Mouse (Mus musculus) telencephalon, adult 2 months (tissue): ENCODE data around the gene Ndst4.

Source experiments
- DNase-seq: peaks from one replicate; pipeline ENCODE4 v3.0.0-alpha.2; 2011; ENCODE audit warnings: low read depth, low spot score

Ndst4 gene

DNA sequence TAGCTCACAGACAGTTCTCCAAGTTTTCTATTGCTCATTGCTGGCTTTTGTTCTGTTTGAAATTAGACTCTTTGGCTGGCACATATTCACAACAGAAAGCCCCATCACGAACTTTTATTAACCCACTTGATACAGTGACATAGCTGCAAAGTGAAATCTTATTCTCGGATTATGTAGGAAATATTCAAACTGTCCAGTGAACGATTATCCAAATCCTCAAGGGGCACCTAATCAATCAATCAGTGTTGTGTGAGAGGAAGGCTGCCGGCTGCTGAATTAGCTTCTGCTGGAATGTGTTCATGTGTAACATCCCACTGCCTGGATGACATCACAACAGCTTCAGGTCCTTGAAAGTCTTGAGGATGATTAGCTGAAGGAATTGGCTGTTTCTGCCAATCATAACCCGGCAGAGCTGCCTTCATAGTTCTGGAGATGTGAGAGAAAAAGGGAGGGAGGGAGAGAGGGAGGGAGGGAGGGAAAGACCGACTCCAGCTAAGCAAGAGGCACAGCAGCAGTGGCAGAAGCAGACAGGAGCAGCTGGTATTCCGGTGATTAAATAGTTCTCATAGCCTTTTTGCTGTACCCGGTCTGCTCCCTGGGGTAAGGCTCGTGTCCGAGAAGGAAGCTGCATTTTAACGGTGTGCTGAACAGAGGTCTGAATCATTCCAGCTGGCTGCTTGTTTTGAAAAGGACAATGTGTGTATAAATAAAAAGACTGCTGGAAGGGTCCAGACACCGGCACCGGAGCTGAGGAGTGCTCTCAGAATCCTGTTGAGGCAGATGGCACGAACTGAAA, at the start of gene Ndst4:
TSS of gene Ndst4 (plus strand) at position 476 of the 796 bp plus-strand sequence.
- DNase-seq: peak; percentile 36

DNA sequence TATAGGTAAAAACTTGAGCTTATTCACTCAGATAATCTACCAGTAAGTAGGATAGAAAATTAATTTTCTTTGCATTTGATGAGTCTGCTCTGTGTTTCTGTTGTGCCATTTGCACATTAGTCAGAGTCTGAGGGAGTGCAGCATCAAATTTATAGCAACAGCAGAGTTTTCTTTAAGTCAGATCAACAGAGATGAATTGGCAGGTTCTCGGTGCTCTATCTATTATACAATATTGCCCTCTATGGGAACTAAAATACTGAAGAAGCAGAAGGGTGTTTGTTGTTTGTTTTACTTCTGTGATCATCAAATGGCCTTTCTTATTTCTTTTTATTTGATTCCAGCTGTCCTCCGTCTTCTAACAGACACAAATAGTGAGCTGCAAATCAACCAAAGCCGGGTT, 6.4 kb upstream of the Ndst4 start:
- no peak for DNase-seq

DNA sequence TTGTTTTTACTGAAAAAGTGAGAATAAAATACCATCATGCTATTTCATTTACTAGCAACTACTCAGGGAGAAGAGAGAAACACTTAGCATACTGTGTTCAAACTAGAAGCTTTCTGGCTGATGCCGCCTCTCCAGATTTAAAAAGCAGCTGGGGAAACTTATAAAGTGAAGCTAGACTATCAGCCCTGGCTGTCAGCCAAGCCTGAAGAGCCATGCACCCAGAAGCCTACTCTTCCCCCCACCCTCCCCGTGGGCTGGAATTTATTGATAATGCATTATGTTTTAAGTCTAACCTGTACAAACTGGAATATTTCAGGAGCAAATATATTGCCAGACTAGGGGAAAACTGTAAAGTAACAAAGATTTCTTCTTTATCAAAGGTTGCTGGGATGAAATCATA, 2.6 kb downstream of the Ndst4 start:
- no peak for DNase-seq

DNA sequence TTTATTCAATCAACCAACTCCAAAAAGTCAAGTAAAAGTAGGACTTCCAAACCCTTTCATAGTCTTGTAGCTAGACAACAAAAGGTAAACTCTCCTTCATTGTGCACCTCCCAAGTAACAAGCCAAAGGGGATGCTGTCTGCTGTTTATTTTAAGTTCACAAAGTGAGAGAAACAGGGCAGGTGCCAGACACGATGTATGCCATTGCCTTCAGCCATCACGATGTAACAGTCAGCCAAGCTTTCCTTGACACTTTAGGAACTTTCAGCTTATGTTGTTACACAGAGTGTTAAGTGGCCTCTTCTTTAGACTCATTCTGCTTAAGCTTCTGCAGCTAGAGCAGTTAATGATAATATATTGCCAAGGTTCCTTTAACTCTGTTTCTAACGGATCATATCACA, 3.1 kb downstream of the Ndst4 start:
- DNase-seq: no peak

DNA sequence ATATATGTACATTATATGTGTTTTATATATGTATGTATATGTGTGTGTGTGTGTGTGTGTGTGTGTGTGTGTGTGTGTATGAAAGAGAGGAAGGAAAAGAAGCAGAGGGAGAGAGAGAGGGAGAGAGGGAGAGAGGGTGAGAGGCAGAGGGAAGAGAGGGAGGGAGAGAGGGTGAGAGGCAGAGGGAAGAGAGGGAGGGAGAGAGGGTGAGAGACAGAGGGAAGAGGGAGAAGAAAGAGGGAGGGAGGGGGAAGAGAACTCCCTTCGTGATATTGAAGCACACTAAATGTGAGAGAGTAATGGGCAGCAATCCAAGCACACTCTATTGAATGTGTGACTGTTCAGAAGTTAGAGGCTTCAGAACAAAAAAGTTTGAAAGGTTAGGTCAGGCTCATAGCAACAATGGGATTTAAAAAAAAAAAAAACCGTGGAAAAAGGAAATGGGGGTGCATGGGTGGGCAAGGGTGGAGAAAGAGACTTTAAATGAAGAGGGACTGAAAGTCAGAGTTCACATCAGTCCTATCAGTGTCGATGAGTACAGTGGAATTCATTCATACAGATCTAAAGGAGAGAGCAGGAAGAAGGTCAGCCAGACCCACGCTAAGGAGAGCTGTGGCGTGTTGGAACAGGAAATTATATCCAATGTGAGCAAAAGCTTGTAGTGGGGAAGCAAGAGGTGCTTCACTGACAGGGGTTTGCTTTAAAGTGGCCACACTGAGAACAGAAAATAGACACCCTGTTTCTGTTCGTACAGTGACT, 63.2 kb downstream of the Ndst4 start:
- DNase-seq: no peak

DNA sequence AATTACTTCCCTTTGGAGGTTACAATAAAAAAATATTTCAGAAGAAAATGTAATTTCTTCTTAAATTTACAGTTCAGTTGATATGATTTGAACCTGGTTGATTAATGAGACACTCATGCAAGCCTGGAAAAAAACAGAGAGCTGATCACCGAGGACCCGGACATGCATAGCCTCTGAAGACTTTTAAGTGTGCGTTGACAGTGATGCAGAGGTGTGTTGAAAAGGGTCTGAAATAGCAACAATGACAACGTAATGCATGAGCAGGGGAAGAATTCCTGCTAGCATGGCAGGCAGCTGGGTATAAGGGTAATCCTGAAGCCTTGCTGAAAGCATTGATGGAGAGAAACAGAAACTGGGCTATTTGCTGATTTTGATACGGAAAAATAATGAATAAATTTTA, 106.2 kb downstream of the Ndst4 start:
- DNase-seq: no peak

DNA sequence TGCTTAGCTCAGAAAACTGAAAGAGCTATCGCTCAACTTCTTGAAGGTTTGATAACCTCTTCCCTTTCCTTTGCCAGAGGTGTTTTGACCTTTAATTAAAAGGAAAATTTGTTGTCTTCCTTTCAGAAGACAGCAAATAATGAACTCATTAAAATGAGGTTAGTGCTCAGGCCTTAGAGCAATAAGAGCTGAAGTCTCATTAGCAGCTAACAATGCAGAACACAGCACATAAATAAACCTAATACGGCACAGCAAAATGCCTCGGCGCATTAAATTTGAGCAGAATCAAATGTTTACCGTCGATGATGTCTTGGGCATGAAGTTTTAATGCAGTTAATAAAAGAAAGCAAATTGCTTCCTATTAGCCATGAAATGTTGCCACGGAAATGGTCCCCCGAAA, 129.5 kb downstream of the Ndst4 start:
- no peak for DNase-seq

DNA sequence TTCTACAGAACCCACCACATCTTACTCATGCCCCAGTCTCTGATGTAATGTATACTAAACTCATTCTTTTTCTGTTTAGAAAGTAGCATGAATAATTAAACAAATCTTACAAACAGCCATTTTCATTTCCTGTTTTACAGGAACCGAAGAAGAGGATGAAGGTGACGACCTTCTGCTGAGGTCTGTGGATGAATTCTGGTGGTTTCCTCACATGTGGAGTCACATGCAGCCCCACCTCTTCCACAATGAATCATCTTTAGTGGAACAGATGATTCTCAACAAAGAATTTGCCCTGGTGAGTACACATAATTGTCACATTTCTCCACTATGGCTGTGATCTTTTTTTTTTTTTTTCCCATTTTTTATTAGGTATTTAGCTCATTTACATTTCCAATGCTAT, 166.7 kb downstream of the Ndst4 start:
- no peak for DNase-seq

DNA sequence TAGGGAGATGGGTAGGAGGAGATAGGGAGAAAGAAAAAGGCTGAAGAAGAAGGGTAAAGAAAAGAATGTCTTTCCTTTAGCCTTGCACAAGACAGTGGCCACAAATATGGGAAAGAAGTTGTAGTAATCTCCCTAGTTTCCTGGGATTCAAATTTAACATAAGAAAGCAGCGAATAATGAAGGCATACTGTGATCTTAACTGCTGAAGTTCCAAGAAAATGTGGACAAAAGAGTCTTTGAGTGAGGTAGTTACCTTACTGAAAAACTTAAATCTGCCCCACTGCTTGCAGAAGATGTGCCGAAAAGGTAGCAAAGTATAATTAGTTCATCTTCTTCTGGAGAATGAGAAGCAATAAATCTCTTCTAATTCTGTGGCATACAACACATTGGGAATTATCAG, 228.4 kb downstream of the Ndst4 start:
- no peak for DNase-seq

DNA sequence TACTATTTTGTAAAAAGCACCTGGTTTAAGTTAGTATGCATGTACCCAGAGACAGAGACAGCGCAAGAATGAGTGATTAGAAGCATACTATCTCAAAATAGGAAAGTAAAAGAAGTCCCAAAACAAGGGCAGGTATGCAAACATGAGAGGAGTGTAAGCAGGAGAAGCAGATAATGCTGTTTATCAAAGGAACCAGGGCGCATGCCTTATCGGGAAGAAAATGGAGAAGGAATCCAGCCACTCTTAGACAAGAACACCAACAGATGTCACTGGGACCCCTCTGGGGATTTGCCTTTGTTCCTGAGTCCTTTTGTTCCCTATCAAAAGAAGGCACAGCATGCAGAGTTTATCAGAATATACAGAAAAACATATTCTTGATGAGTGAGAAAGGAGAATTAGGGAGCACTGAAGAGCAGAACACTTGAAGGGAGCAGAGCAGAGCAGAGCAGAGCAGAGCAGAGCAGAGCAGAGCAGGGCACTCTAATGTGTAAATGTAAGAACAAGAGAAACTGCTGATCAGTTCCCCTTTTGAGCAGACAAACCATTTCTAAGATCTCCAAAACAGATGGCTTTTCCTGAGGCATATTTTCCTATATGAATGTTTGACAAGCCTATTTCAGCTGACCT, 251.2 kb downstream of the Ndst4 start:
- DNase-seq: no peak

DNA sequence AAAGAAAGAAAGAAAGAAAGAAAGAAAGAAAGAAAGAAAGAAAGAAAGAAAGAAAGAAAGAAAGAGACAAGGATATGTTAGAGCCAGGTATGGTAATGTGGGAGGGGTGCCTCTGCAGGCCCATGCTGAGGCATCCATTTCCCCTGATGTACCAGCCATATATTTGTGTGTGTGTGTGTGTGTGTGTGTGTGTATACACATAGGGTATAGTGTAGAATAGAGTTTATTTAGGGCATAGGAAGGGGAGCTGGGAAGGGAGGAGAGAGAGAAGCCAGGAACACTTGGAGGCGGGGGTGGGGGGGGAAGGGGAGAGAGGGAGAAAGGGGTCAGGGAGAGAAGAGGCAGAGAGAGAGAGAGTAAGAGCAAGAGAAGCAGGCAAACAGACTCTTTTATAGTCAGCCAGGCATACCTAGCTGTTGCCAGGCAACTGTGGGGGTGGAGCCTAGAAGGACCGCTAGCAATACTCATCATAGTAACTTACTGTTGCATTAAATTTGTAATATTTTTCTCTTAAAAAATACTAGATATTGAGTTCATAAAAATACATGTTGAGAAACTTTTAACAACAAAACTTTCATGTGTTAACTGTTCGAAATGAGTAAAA, 256.3 kb downstream of the Ndst4 start:
- DNase-seq: no peak

DNA sequence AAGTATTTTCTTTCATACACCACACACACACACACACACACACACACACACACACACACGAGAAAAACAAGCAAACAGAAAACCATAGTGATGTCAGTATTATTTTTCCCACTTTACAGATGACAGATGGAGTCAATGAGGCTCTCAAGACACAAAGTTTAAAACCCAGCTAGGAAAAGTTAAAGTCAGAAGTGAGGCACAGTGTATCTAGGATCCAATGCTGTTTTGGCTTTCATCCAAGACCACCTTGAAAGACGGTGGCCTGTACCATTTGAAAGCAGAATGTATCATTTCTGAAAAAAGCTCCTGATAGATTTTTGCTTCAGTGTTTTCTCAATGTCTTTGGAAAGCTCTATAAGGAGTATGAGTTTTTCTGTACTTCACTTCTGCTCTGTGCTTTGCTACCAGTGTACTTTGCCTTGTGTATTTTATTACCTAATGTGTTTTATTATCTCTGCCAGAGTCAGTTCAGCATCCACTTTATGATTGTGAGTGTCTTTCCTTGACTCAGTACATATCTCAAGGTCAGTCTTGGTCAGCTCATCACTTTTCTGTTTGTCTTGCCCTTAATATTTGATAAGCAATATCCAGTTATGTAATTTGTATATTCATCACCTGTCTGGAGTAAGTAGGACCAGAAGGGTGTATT, 257.1 kb downstream of the Ndst4 start:
- no peak for DNase-seq

DNA sequence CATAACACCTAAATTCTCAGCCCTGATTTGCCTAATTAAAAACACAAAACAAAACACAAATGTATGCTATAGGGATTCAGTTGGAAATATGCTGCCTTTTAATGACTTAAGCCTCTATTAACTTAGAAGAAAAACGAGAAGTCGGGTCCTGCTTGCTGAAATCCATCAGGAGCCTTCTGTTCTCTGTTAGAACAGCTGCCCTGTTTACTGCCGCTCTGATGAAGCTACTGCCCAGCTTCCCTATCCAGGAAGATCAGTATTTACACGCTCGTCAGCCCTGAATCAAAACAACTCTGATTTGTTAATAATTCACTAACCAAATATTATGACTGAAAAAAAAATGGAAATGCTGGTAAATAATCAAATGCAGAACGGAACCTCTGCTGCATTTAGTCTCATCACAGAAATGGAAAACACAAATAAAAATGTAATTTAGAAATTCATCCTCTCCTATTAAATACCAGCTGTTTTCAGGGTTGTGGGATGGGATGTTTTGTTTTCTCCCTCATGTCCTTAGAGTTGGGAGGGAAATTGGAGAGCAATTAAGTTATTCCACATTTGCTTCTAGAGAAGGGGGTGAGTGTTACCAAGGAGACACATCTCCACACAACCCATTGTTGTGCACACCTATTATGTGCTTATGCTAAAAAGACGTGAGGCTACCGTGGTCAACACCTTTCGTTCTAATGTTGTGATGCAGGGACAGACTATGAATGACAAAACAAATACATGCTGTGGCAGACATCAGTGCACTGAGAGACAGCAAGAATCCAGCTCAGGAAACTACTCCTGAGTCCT, 270.3 kb downstream of the Ndst4 start:
- no peak for DNase-seq

DNA sequence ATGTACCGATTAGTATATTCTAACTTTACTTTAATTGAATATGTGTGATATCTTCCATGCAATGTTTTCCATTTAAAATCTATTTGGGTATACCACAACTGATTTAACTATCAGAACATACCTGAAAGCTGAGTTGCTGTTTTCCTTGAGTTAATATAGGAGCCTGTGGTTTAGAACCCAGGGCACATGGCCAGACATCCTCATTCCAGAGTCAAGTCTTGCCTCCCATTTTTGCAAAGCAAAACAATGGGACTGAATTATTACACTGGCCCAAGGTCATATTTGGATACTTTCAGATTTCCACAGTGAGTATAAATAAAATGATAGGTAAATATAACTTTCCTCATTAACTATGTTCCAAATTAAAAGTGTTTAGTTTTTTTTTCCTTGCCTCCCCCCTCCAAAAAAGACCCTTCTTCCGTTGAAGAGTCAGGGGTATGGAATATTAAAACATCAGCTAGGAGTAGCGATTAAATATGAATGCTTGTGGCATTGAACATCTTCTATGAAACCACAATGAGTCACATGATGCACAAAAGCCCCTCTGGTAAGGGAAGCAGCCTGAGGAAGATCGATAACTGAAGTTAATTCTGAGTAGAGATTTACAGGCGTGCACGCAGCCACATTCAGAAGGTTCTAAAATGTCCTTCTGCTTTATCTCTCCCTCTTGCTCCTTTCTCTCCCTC, 271.5 kb downstream of the Ndst4 start:
- DNase-seq: no peak

DNA sequence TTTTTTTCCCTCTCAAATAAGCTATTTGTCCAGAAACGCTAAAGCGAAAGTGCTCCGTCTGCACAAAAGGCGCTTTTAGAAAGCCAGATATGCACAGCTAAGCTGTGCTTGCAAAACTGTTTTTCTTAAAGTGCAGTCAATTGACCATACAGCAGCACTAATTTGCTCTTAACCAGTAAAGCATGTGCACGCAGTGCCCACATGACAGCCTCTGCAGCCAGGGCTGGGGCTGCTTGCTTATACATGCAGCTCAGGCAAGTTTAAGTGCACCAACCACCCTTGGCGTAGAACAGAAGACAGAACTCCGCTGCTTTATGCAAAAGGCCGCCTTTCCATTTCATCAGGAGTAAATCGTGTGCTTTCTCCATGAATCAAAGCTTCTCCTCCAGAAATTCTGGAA, 275.0 kb downstream of the Ndst4 start:
- peak; percentile 21 for DNase-seq

DNA sequence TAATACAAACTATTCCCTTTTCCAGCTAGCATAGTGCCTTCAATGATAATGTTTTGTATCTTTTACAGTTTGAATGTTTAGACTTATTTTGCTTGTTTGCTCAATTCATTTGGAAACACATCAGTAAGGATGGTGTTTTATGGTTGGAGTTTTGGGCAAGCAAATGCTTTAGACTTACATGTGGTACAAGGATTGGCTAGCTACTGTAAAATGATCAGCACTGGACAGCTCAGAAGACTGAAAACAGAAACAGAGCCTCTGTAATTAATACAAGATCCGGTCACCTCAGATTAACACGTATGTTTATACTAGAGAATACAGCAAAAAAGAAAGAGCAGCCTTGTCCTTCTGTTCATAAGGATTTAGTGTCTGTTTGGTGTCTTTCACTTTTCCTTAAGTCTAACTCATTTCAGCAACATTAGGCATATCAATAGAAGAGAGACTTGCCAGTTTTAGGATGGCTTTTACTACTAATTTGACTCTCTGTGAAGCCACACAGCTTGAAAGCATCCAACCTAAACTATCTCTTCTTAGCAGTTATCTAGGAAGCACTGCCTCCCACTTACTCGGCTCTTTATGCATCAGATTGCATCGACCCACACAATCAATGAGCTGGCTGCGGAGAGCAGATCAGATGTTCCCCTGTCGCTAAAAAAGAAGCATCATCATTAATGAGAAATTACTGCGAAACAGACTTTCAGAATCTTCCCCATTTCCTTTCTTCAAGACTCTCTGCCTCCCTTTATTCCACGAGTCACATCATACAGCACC, 279.8 kb downstream of the Ndst4 start:
- peak; percentile 35 for DNase-seq

DNA sequence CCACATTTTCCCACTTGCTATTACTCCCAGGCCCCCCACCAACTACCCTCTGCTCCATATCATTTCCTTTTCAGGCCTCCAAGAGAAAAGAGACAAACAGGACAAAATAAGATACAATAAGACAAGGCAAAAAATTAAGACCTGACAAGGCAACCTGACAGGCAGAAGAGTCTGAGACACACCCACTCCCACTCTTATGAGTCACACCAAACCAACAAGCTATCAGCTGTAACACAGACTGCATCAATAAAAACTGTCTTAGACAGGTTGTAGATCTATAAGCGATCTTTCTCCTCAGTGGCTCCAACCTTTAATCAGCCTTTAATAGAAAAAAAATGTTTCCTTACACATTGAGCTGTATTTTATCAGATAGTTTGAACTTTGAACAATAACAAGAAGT, 280.7 kb downstream of the Ndst4 start:
- no peak for DNase-seq

DNA sequence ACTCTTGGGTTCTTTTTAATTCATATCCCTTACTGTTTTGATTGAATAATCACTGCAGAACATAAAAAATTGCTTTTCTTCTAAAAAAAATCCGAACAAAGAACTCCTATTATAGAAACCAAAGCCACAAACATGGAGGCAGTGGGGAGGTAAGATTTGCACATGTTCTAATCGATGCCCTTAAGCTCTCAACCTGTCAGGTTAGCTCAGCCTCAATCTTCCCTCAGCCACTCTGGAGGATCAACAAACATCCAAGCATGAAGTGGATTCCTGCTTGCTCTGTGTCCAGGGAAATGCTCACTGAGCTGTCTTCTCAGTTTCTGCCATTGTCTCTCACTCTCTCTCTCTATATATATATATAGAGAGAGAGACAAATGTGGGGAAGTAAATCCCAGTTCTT, 283.7 kb downstream of the Ndst4 start:
- DNase-seq: no peak

DNA sequence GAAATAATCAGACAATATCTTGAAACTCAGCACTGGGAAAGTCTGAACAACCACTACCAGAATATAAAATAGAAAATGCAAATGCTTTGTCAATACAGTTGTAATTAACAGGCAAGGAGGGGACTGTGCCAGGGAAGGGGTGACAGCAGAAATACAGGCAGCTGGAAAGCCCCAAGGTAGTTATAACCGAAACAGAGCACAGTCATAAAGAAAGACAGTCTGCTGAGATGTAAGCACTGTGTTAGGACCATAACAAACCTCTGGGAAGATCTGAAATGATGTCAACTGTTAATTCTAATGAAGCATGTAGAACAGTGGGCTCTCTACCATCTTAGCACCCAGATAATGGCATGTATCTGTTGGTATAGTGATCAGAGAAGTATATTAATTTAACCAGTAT, 287.1 kb downstream of the Ndst4 start:
- DNase-seq: no peak

DNA sequence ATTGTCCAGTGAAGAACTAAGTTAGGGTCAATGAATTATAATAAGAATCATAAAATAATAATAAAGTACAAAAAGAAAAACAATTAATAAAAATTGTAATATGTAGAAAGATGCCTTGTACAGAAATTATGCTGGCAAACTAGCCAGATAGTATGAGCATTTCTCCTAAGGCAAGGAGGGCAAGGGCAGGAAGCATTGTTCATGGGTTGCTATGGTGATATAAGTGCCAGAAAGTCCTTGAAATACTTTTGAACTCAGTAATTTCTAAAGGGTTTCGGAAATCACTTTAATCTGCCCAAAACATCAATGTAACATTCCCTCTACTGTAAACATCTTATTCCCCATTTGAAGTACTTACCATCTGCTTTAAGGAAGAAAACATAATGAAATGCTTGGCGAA, 319.1 kb downstream of the Ndst4 start:
- DNase-seq: no peak
